Mouse (Mus musculus): ENCODE data around the gene Vps41.
A peak's percentile ranks its signal among the peaks of the same experiment; 100 is the strongest.

Gene Vps41

GRCm38 (mm10) chr13:18794454-18794853 lies 77.4 kb downstream of the Vps41 start:
- DNase-seq: no peak

GRCm38 (mm10) chr13:18797555-18797954 lies 80.5 kb downstream of the Vps41 start:
- DNase-seq: peak in 1 of 2 experiments; percentile 5

- DNase-seq: no peak
These were observed 83.3 kb downstream of the Vps41 start for GRCm38 (mm10) chr13:18800434-18800833.

GRCm38 (mm10) chr13:18809465-18809864 lies 92.4 kb downstream of the Vps41 start:
- DNase-seq: no peak

GRCm38 (mm10) chr13:18809978-18810675 lies 93.0 kb downstream of the Vps41 start:
- DNase-seq: peak; percentile 17 to 58

GRCm38 (mm10) chr13:18824420-18825123 lies 107.5 kb downstream of the Vps41 start:
- no peak for DNase-seq

GRCm38 (mm10) chr13:18827029-18827428 lies 109.9 kb downstream of the Vps41 start:
- no peak for DNase-seq

GRCm38 (mm10) chr13:18830486-18830885 lies 113.4 kb downstream of the Vps41 start:
- DNase-seq: no peak

GRCm38 (mm10) chr13:18839231-18839630 lies 122.1 kb downstream of the Vps41 start:
- DNase-seq: no peak

- no peak for DNase-seq
These were observed 123.3 kb downstream of the Vps41 start for GRCm38 (mm10) chr13:18840366-18840765.

GRCm38 (mm10) chr13:18841019-18841418 lies 123.9 kb downstream of the Vps41 start:
- DNase-seq: no peak

GRCm38 (mm10) chr13:18841752-18842282 lies 124.7 kb downstream of the Vps41 start:
- DNase-seq: no peak

- DNase-seq: no peak
These were observed 125.5 kb downstream of the Vps41 start for GRCm38 (mm10) chr13:18842556-18842955.

- no peak for DNase-seq
These were observed 126.5 kb downstream of the Vps41 start for GRCm38 (mm10) chr13:18843546-18843945.

GRCm38 (mm10) chr13:18847386-18847785 lies 130.3 kb downstream of the Vps41 start:
- no peak for DNase-seq

- no peak for DNase-seq
These were observed 132.5 kb downstream of the Vps41 start for GRCm38 (mm10) chr13:18849563-18849962.

- DNase-seq: no peak
These were observed 134.1 kb downstream of the Vps41 start for GRCm38 (mm10) chr13:18851182-18851581.

- DNase-seq: no peak
These were observed 135.6 kb downstream of the Vps41 start for GRCm38 (mm10) chr13:18852718-18853117.

- no peak for DNase-seq
These were observed 139.1 kb downstream of the Vps41 start for GRCm38 (mm10) chr13:18856026-18856802.

GRCm38 (mm10) chr13:18858183-18858582 lies 141.1 kb downstream of the Vps41 start:
- DNase-seq: no peak

GRCm38 (mm10) chr13:18859389-18859788 lies 142.3 kb downstream of the Vps41 start:
- DNase-seq: no peak

- DNase-seq: peak in 1 of 2 experiments; percentile 27
These were observed 151.0 kb downstream of the Vps41 start for GRCm38 (mm10) chr13:18868030-18868490.

GRCm38 (mm10) chr13:18868825-18869224 lies 151.7 kb downstream of the Vps41 start:
- DNase-seq: no peak
